Mouse (Mus musculus): ENCODE measurements at regions not wholly inside any gene's neighbourhood (a gene's known extent, or its start where the extent isn't known, plus 50 kb on each side); places are given as distances from the start of the nearest gene placed in this dataset.

DNA sequence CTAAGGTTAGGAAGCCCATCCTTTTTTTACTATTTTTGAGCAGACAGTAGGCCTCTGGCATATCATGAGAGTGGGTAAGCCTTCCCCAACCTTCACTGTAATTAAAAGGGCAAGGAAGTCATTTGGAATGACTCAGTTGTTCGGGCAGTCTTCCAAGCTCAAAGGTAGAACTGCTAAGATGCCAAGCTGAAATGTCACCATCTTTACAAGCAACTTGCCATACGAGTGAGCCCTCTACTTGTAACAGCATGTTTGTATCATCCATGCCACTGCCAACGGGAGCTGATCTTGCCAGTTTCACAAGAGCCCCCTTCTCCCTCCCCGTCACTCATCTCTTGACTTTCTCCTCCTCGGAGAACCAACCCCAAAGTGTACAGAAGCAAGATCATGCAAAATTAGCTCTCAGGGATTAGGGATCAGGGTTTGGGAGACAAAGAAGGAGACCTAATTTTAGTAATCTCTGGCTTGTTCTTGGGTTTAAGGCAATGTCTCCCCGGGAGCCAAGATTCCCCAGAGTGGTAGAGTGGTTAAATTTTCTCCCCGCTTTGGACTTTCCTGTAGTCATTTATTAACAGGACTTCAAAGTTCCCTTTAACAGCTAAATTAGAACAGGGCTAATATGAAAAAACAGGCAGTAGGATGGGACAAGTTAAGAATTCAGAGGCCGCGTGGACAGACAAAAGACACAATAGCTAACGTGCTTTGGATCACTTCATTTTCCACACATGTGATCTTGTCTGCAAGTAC lies 216.9 kb upstream of the Ankrd55 start:
- no peak for DNase-seq (ENCODE audit: low read depth, low spot score)

GRCm38 (mm10) chr13:112071956-112072314 lies 216.3 kb upstream of the Ankrd55 start:
- DNase-seq (ENCODE audit: low read depth, low spot score): no peak

DNA sequence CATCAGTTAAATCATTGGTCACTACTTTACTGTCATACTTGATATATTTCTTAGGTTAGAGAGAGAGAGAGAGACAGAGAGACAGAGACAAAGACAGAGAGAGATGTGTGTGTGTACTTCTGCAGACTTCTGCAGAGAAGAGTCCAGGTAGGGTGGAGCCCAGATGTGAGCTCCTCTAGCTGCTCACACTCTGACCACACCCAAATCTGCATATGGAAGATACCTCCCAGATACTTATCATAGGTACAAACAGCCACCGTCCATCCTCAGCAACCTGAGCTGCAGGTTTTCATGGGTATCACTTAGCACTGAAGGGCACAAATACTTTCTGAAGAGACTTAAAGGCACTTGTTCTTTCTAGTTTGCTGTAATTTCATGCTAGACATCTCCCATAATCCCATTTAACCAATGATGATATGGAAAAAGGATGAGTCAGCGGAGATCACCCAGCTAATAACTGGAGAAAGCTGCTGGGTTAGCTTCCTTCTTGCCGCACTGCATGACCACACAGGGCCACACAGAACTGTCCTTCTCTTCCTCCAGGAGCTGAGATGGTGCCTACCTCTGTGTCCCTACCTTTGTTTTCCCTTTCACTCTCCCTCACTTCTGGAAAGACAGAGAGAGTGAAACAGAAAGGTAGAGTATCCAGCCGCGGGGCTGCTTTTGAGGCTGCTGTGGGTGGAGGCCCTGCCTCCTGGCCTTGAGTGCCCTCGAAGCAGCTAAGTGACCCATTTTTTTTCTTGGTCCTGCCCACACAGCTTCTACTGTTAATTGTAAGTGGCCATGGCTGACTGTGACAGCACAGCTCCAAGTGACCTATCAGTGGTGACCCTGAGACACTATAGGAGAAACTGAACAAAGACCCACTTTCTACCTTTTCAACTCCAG lies 214.5 kb upstream of the Ankrd55 start:
- DNase-seq (ENCODE audit: low read depth, low spot score): no peak

DNA sequence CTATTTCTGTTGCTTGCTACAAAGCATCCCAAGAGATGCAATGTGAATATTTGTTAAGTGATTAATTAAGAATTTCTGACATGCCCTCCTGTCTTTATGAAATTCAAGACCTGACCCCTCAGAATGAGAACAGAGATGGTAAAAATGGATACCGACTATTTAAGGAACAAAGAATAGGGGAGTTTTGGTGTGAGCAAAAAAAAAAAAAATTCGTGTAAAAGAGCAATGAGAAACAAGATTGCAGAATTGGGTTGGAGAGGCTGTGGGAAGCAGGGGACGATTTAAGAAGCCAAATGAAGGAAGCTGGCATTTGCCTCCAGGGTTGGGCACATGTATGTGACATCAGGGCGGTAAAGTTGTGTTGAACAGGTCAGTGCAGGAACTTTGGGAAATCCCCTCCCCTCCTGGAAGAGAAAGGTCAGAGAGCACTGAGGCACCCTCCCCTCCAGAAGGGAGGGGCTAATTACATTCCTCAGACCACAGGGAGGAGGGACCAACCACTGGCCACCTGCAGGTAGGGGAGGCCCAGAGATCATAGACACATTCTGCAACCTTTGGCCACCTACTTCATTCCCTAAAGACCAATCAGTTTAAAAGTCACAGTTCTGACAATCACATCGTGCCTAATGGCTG lies 212.3 kb upstream of the Ankrd55 start:
- no peak for DNase-seq (ENCODE audit: low read depth, low spot score)

DNA sequence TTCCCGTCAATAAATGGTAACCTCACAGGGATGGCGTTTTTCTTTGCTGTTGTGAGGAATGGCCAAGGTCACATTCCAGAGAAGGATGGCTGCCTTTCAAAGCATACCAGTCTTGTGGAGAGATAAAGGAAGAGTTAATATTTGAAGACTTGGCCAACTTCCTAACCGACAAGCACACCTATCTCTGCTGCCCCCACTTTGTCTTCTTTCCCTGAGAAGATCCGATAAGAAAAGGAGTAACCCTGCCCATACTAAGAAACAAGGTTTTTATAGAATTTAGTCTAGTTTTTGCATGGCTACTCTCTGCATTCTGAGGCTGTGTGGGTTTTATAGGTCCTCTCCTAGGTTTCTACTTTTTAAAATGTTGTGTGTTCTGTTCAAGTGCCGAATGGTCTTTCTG lies 210.2 kb upstream of the Ankrd55 start:
- no peak for DNase-seq (ENCODE audit: low read depth, low spot score)

- no peak for DNase-seq (ENCODE audit: low read depth, low spot score)
Observed at GRCm38 (mm10) chr13:112081935-112082334, 206.3 kb upstream of the Ankrd55 start.

DNA sequence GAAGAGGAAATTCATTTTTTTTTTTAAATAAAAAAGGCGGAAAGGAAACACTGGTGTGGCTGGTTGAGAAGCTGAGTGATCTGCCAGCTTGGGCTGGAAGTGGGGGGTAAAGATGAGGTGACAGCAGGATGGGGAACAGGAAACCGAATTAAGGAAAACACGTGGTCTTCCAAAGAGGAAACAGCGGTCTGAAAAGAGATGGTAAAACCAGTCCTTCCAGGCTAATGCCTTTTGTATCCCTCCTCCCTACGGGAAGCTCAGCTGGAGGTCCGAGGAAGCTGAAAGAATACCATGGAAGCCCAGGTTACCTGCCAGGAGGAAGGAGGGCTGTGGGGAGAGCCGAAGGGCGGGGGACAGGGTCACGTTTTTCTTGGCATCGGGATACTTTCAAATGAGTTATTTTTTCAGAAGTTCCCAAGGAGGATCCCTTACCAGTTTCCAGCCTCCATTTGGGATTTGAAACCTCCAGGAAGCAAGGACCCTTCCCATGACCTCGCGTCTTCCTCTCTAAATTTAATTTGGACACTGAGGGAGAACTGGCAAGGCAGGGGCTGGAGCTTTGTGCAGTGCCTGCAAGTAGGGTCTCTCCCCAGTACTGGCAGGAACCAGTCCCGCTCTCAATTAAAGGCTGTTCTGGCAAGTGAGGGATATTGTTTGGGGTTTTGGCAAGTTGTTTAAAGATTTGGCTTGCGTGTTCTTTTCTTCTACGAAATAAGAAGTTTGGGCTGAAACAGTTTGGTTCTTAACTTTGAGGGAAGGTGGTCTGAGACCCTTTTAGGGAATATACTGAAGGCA lies 203.6 kb upstream of the Ankrd55 start:
- DNase-seq (ENCODE audit: low read depth, low spot score): no peak

DNA sequence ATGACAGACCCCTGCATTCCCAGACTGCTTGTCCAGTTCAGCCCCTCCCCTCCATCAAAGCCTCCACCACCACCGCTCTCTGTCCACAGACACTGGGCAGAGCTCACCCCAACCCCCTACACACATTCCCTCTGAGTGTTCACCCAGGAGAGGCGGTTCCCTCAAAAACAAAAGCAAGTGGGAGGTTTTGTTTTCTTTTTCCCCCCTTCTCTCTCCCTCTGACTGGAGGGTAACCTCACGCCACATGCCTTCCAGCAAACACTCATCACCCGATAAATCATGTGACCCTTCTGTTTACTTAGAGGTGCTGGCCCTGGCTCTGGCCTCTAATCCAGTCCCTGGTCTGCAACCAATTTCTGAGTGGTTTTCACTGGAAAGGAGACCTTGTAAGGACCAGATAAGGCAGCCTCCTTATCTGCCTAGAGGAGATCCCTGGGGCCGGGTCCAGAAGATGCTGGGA lies 199.9 kb upstream of the Ankrd55 start:
- DNase-seq (ENCODE audit: low read depth, low spot score): no peak

GRCm38 (mm10) chr13:112090737-112091136 lies 197.5 kb upstream of the Ankrd55 start:
- DNase-seq (ENCODE audit: low read depth, low spot score): no peak

GRCm38 (mm10) chr13:112095595-112096139 lies 192.6 kb upstream of the Ankrd55 start:
- no peak for DNase-seq (ENCODE audit: low read depth, low spot score)

DNA sequence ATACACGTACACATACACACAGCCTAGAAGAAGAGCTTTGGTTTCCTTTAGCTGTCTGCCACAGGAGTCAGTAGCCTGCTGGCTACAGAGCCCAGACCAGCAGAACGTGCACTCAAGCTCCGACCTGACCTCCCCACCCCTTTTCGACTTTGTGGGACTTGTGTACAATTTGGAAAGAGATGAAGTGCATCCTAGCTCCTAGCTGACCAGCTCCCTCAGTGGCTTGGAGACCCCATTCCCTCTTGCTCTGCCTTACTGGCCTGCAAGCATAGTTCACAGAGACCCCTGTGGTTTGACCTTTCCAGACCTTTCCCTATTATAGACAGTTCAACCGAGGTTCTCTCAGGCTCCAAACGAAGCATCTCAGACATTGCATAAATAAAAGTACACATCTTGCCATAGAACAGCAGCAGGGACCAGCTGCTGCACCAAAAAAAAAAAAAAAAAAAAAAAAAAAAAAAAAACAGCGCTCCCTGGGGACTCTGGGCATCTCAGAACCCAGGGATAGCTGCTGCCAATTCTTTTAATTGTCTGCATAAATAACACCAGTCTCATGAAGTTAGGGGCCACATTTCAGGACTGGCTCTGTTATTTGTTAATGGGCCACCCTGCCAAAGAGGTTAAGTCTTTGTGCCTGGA lies 188.2 kb upstream of the Ankrd55 start:
- DNase-seq (ENCODE audit: low read depth, low spot score): no peak

DNA sequence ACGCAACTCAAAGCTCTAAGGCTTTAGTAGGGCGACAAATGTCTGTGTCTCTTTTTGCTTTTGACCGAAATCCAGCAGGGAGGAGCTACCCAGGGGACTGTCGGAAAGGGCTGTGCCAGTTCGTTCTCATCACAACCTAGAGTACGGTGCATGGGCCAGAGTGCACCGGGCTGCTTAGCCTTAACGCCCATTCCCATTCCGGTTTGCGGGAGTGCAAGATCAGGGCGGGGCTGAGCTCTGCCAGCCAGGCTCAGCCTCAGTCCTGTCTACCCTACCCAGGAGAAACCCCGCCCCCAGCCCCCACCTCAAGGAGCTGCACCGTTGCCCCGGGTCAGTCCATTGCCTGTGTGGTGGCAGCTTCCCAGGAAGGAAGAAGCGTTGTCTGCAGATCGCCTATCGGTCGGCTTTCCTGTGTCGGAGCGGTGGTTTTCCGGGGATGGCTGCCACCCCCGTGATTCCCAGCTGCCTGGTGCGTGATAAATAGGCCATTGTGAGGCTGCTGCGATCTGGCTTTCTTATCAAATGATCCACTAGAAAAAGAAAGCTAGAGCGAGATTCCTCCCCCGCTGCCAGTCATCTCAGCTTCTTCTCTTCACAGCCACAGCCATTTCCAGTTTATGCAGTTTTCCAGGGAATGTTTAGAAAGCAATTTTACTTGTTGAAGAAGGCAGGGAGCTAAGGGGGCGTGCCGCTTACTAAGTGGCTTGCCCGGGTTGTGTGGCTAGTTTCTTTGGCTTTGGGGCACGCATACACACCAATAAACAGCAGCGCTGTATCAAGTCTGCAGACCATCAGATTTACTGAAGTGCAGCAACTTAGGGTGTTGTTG lies 187.4 kb upstream of the Ankrd55 start:
- DNase-seq (ENCODE audit: low read depth, low spot score): peak; percentile 48

- DNase-seq (ENCODE audit: low read depth, low spot score): no peak
Observed at GRCm38 (mm10) chr13:112101421-112101756, 186.9 kb upstream of the Ankrd55 start.

GRCm38 (mm10) chr13:112105953-112106352 lies 182.3 kb upstream of the Ankrd55 start:
- no peak for DNase-seq (ENCODE audit: low read depth, low spot score)

GRCm38 (mm10) chr13:112114741-112115201 lies 173.5 kb upstream of the Ankrd55 start:
- no peak for DNase-seq (ENCODE audit: low read depth, low spot score)

GRCm38 (mm10) chr13:112116101-112116726 lies 172.0 kb upstream of the Ankrd55 start:
- peak; percentile 16 for DNase-seq (ENCODE audit: low read depth, low spot score)

GRCm38 (mm10) chr13:112118564-112118963 lies 169.7 kb upstream of the Ankrd55 start:
- no peak for DNase-seq (ENCODE audit: low read depth, low spot score)

- no peak for DNase-seq (ENCODE audit: low read depth, low spot score)
Observed at GRCm38 (mm10) chr13:112119611-112120041, 168.6 kb upstream of the Ankrd55 start.

DNA sequence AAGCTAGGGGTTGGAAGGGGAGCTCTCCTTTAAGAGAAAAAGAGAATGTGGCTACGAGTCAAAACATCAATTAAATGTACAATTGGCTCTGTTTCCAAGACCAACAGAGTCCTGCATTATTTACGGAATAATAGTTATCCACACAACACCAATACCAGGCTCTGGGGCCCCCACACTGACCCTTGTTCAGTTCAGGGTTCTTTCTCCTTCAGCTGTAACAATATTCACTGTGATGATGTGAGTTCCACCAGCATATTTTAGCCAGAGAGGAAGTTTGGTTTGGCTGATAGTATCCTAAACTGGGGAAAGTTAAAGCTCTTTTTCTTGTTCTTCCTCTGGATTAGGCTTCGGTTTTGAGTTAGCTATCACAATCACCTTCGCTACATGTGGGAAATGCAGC lies 167.9 kb upstream of the Ankrd55 start:
- DNase-seq (ENCODE audit: low read depth, low spot score): no peak

All from R1 (cell line).